27 mouse cellular contexts compared by ENCODE assay signal in the genomic region with DNA sequence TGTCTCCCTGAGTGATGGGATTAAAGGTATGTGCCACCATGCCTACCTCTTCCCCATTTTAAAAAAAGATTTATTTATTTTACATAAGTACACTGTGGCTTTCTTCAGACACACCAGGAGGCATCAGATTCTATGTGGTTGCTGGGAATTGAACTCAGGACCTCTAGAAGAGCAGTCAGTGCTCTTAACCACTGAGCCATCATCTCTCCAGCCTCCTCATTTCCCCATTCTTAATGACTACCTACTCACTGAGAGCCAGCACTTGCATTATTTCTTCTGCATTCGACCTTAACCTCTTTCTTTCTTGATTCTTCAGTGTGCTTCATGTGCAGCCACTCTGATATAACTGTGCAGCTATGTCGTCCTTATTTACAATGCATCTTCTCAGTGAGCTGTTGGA. TPM values are rescaled to one million over a fixed set of nuclear protein-coding genes. Genes with fewer than 3 reads are reported as not detected.
DNase-seq lines count a peak whose midpoint lies in the region; ATAC-seq and TF ChIP-seq lines count a peak whose summit lies in the region.
"Had no signal": no experiment of that assay in that cellular context is flagged by ENCODE, and none has a peak within 500 bp of the region (broad histone marks: within the 10 kb centered on the region; RNA-seq: fewer than 3 reads in every experiment).

No protein-coding gene starts in this region.

- H3K36me3 ChIP-seq in heart, embryonic 12.5 days: peaks cover 2% of the 10 kb centered on the region
- H3K36me3 ChIP-seq in heart, embryonic 15.5 days: no peaks in the 10 kb centered on the region
- no peaks in the 10 kb centered on the region for H3K36me3 ChIP-seq in MEL (ENCODE audit: control insufficient read depth in 1 of 2, insufficient read depth in 2 of 2, low read length in 2 of 2)
- H3K36me3 ChIP-seq in embryonic facial prominence, embryonic 10.5 days (replicated peaks): peaks cover 7% of the 10 kb centered on the region
- H3K36me3 ChIP-seq: embryonic facial prominence, embryonic 15.5 days; intestine, embryonic 15.5 days had no signal

- no peaks in the 10 kb centered on the region for H3K4me1 ChIP-seq in heart, embryonic 12.5 days (replicated peaks)
- no peaks in the 10 kb centered on the region for H3K4me1 ChIP-seq in heart, embryonic 15.5 days (replicated peaks)
- no peaks in the 10 kb centered on the region for H3K4me1 ChIP-seq in MEL (ENCODE audit: control insufficient read depth in 1 of 2, insufficient read depth in 2 of 2, low read length in 2 of 2)
- no peaks in the 10 kb centered on the region for H3K4me1 ChIP-seq in embryonic facial prominence, embryonic 10.5 days
- H3K4me1 ChIP-seq: embryonic facial prominence, embryonic 12.5 days; embryonic facial prominence, embryonic 15.5 days; hindbrain, embryonic 10.5 days; hindbrain, embryonic 13.5 days; intestine, embryonic 15.5 days; kidney, embryonic 15.5 days had no signal

- TF ChIP-seq POLR2A in MEL (IDR thresholded peaks at IDR 0.05; ENCODE audit: control insufficient read depth in 1 of 2, insufficient read depth in 1 of 2, low read depth in 1 of 2, low read length in 2 of 2, poor library complexity in 1 of 2): no peak

- H3K4me2 ChIP-seq in heart, embryonic 12.5 days: no peak overlapping the region
- H3K4me2 ChIP-seq in heart, embryonic 15.5 days: no peak overlapping the region
- H3K4me2 ChIP-seq: embryonic facial prominence, embryonic 12.5 days; embryonic facial prominence, embryonic 15.5 days; hindbrain, embryonic 13.5 days; intestine, embryonic 15.5 days; kidney, embryonic 15.5 days had no signal

- H3K79me2 ChIP-seq in MEL (ENCODE audit: control insufficient read depth, insufficient read depth, low read length, poor library complexity): no peaks in the 10 kb centered on the region

- H3K27ac ChIP-seq in heart, embryonic 12.5 days (ENCODE audit: poor library complexity, severe bottlenecking): no peak overlapping the region
- peak overlapping the region; percentile 12; the same call in 1 of the 2 replicates for H3K27ac ChIP-seq in heart, embryonic 15.5 days
- H3K27ac ChIP-seq in layer of hippocampus, adult 2 months: peak overlapping the region; percentile 39; the same call in 1 of the 2 replicates
- no peak overlapping the region for H3K27ac ChIP-seq in MEL (ENCODE audit: control insufficient read depth, low read depth, low read length)
- H3K27ac ChIP-seq in embryonic facial prominence, embryonic 10.5 days (replicated peaks): no peak overlapping the region
- H3K27ac ChIP-seq: embryonic facial prominence, embryonic 12.5 days; embryonic facial prominence, embryonic 15.5 days; hindbrain, embryonic 10.5 days; hindbrain, embryonic 13.5 days; intestine, embryonic 15.5 days; kidney, embryonic 15.5 days had no signal

- 36% methylated on average over 2 of the region's 2 CpGs for WGBS in heart, embryonic 12.5 days
- WGBS in heart, embryonic 15.5 days: 35% methylated on average over 2 of the region's 2 CpGs
- WGBS in embryonic facial prominence, embryonic 10.5 days: 54% methylated on average over 2 of the region's 2 CpGs

- peak; percentile 17 for DNase-seq in heart, adult 11 months
- DNase-seq in heart, postnatal 10 days: no peak
- no peak for DNase-seq in layer of hippocampus, adult 2 months (ENCODE audit: low spot score in 2 of 2)
- no peak for DNase-seq in layer of hippocampus, adult 9-10 months (ENCODE audit: low spot score)
- DNase-seq in MEL (ENCODE audit: low read depth, low spot score): no peak
- DNase-seq in embryonic facial prominence, embryonic 10.5 days (ENCODE audit: low spot score): no peak
- DNase-seq: adrenal gland, adult 8-10 months; adrenal gland, postnatal 25 days; B cell, adult 2 months; cerebellum, adult 18-20 months; cerebellum, adult 9-10 months; cerebellum, postnatal 14 days; forebrain, postnatal 0 days; gastrocnemius, postnatal 14 days; kidney, adult 11 months; kidney, adult 8-10 months had no signal

- no peak for ATAC-seq in heart, embryonic 12.5 days (ENCODE audit: insufficient number of reproducible peaks, low FRiP score)
- ATAC-seq in heart, embryonic 15.5 days (replicated peaks; ENCODE audit: insufficient number of reproducible peaks, insufficient read depth, low FRiP score, low read depth): no peak
- ATAC-seq: activated CD4-positive, CD25-positive, alpha-beta regulatory T cell, adult 4 months; forebrain, embryonic 14.5 days; forebrain, postnatal 0 days; hindbrain, embryonic 16.5 days; intestine, embryonic 15.5 days had no signal

- TF ChIP-seq EP300 in MEL (IDR thresholded peaks at IDR 0.05; ENCODE audit: low read depth in 1 of 2, low read length in 2 of 2): no peak

- intact Hi-C loops in heart, postnatal 10 days (cut with DNase I): loop anchor here (1.0 kb wide), 1 partner anchor 9 kb away; no protein-coding TSS in a partner anchor

- TF ChIP-seq CTCF in layer of hippocampus, adult 2 months (conservative IDR thresholded peaks at IDR 0.05): no peak
- no peak for TF ChIP-seq CTCF in MEL (IDR thresholded peaks at IDR 0.05 in 2 of 3, conservative IDR thresholded peaks at IDR 0.05 in 1 of 3; ENCODE audit: control insufficient read depth in 1 of 3, insufficient read depth in 1 of 3, low read depth in 2 of 3, low read length in 3 of 3, poor library complexity in 1 of 3, severe bottlenecking in 1 of 3)

- no peak overlapping the region for H3K4me3 ChIP-seq in heart, embryonic 12.5 days
- H3K4me3 ChIP-seq in heart, embryonic 15.5 days: no peak overlapping the region
- no peak overlapping the region for H3K4me3 ChIP-seq in layer of hippocampus, adult 2 months
- H3K4me3 ChIP-seq in MEL (ENCODE audit: control insufficient read depth in 1 of 2, insufficient read depth in 1 of 2, low read depth in 2 of 2, low read length in 2 of 2): no peak overlapping the region
- H3K4me3 ChIP-seq in embryonic facial prominence, embryonic 10.5 days: no peak overlapping the region
- H3K4me3 ChIP-seq: embryonic facial prominence, embryonic 12.5 days; embryonic facial prominence, embryonic 15.5 days; hindbrain, embryonic 10.5 days; hindbrain, embryonic 13.5 days; intestine, embryonic 15.5 days; kidney, embryonic 15.5 days had no signal

- H3K9ac ChIP-seq in heart, embryonic 12.5 days: no peak overlapping the region
- H3K9ac ChIP-seq in heart, embryonic 15.5 days: no peak overlapping the region
- no peak overlapping the region for H3K9ac ChIP-seq in MEL (ENCODE audit: control insufficient read depth, low read depth, low read length, poor library complexity, severe bottlenecking)
- H3K9ac ChIP-seq: embryonic facial prominence, embryonic 12.5 days; embryonic facial prominence, embryonic 15.5 days; forebrain, postnatal 0 days; hindbrain, embryonic 13.5 days; intestine, embryonic 15.5 days; kidney, embryonic 15.5 days had no signal

- no peaks in the 10 kb centered on the region for H3K9me3 ChIP-seq in heart, embryonic 12.5 days (replicated peaks)
- no peaks in the 10 kb centered on the region for H3K9me3 ChIP-seq in heart, embryonic 15.5 days (replicated peaks)
- no peaks in the 10 kb centered on the region for H3K9me3 ChIP-seq in MEL (replicated peaks; ENCODE audit: insufficient read depth, low read length)
- no peaks in the 10 kb centered on the region for H3K9me3 ChIP-seq in embryonic facial prominence, embryonic 10.5 days
- H3K9me3 ChIP-seq: embryonic facial prominence, embryonic 12.5 days; embryonic facial prominence, embryonic 15.5 days; hindbrain, embryonic 10.5 days; hindbrain, embryonic 13.5 days; intestine, embryonic 15.5 days; kidney, embryonic 15.5 days had no signal

- TF ChIP-seq RAD21 in MEL (IDR thresholded peaks at IDR 0.05; ENCODE audit: low read depth, low read length): no peak

- H3K27me3 ChIP-seq in heart, embryonic 12.5 days (replicated peaks): no peaks in the 10 kb centered on the region
- H3K27me3 ChIP-seq in heart, embryonic 15.5 days: no peaks in the 10 kb centered on the region
- peaks cover 8 to 10% of the 10 kb centered on the region in 2 experiments for H3K27me3 ChIP-seq in MEL (ENCODE audit: control insufficient read depth in 1 of 2, insufficient read depth in 2 of 2, low read length in 2 of 2)
- no peaks in the 10 kb centered on the region for H3K27me3 ChIP-seq in embryonic facial prominence, embryonic 10.5 days (replicated peaks; ENCODE audit: low read depth, poor library complexity, severe bottlenecking)
- H3K27me3 ChIP-seq: embryonic facial prominence, embryonic 12.5 days; embryonic facial prominence, embryonic 15.5 days; hindbrain, embryonic 13.5 days; intestine, embryonic 15.5 days; kidney, embryonic 15.5 days had no signal

RNA-seq across cellular contexts. Expression of gene Mrpl17, which starts 8.6 kb away (rescaled TPM):
- polyA plus RNA-seq in heart, embryonic 12.5 days (2016; fragmentation: Nextera tagmentation; extraction: Ambion mirVana): 232 TPM in 2 replicates
- polyA plus RNA-seq in heart, embryonic 15.5 days (2015; fragmentation: Nextera tagmentation; extraction: Ambion mirVana): 180 and 222 TPM in 2 replicates
- 100 to 1,000 TPM in 1 of 2 experiments, 10 to 100 TPM in 1; 100.0 to 110 TPM for total RNA-seq in heart, postnatal 10 days (2021)
- 100 to 1,000 TPM; 104 to 108 TPM for total RNA-seq in layer of hippocampus, adult 2 months (2021)
- 198 and 230 TPM in 2 replicates for total RNA-seq in MEL (2012; rRNA removed)
- polyA plus RNA-seq in MEL (2012; ENCODE audit: insufficient read depth in 1 of 2, insufficient read length in 2 of 2, low read depth in 1 of 2, low replicate concordance in 2 of 2, missing spikeins in 1 of 2): 100 to 1,000 TPM in 1 of 2 experiments, not detected in 1; 196 TPM
- 329 and 340 TPM in 2 replicates for polyA plus RNA-seq in embryonic facial prominence, embryonic 10.5 days (2016; fragmentation: Nextera tagmentation; extraction: Ambion mirVana)

RNA-seq across cellular contexts. Expression of gene Dchs1, which starts 14.9 kb away (rescaled TPM):
- 8.7 and 9.4 TPM in 2 replicates for polyA plus RNA-seq in heart, embryonic 12.5 days (2016; fragmentation: Nextera tagmentation; extraction: Ambion mirVana)
- 3.4 and 5.9 TPM in 2 replicates for polyA plus RNA-seq in heart, embryonic 15.5 days (2015; fragmentation: Nextera tagmentation; extraction: Ambion mirVana)
- 10 to 100 TPM; 30.6 to 34.2 TPM for total RNA-seq in heart, postnatal 10 days (2021)
- total RNA-seq in layer of hippocampus, adult 2 months (2021): 10 to 100 TPM; 14.1 to 15.1 TPM
- total RNA-seq in MEL (2012; rRNA removed): 0.03 and 0.08 TPM in 2 replicates
- polyA plus RNA-seq in MEL (2012; ENCODE audit: insufficient read depth in 1 of 2, insufficient read length in 2 of 2, low read depth in 1 of 2, low replicate concordance in 2 of 2, missing spikeins in 1 of 2): under 1 TPM in 1 of 2 experiments, not detected in 1; 0.11 TPM
- polyA plus RNA-seq in embryonic facial prominence, embryonic 10.5 days (2016; fragmentation: Nextera tagmentation; extraction: Ambion mirVana): 13.7 and 14.8 TPM in 2 replicates
- polyA plus RNA-seq: activated CD4-positive, CD25-positive, alpha-beta regulatory T cell, adult 4 months had no signal

RNA-seq across cellular contexts. Expression of gene Tpp1, which starts 50.3 kb away (rescaled TPM):
- 87.7 and 97.8 TPM in 2 replicates for polyA plus RNA-seq in heart, embryonic 12.5 days (2016; fragmentation: Nextera tagmentation; extraction: Ambion mirVana)
- 72.8 and 77.1 TPM in 2 replicates for polyA plus RNA-seq in heart, embryonic 15.5 days (2015; fragmentation: Nextera tagmentation; extraction: Ambion mirVana)
- 10 to 100 TPM; 42.2 to 46.6 TPM for total RNA-seq in heart, postnatal 10 days (2021)
- total RNA-seq in layer of hippocampus, adult 2 months (2021): 10 to 100 TPM; 73.2 to 73.4 TPM
- total RNA-seq in MEL (2012; rRNA removed): 17.5 and 17.6 TPM in 2 replicates
- polyA plus RNA-seq in MEL (2012; ENCODE audit: insufficient read depth in 1 of 2, insufficient read length in 2 of 2, low read depth in 1 of 2, low replicate concordance in 2 of 2, missing spikeins in 1 of 2): 10 to 100 TPM in 1 of 2 experiments, not detected in 1; 45.4 TPM
- 45.0 and 49.2 TPM in 2 replicates for polyA plus RNA-seq in embryonic facial prominence, embryonic 10.5 days (2016; fragmentation: Nextera tagmentation; extraction: Ambion mirVana)

RNA-seq across cellular contexts. Expression of gene Taf10, which starts 58.2 kb away (rescaled TPM):
- polyA plus RNA-seq in heart, embryonic 12.5 days (2016; fragmentation: Nextera tagmentation; extraction: Ambion mirVana): 142 and 160 TPM in 2 replicates
- polyA plus RNA-seq in heart, embryonic 15.5 days (2015; fragmentation: Nextera tagmentation; extraction: Ambion mirVana): 90.0 and 105 TPM in 2 replicates
- total RNA-seq in heart, postnatal 10 days (2021): 100 to 1,000 TPM; 102 to 108 TPM
- total RNA-seq in layer of hippocampus, adult 2 months (2021): 100 to 1,000 TPM; 112 to 120 TPM
- 233 and 253 TPM in 2 replicates for total RNA-seq in MEL (2012; rRNA removed)
- polyA plus RNA-seq in MEL (2012; ENCODE audit: insufficient read depth in 1 of 2, insufficient read length in 2 of 2, low read depth in 1 of 2, low replicate concordance in 2 of 2, missing spikeins in 1 of 2): 100 to 1,000 TPM in 1 of 2 experiments, not detected in 1; 350 TPM
- polyA plus RNA-seq in embryonic facial prominence, embryonic 10.5 days (2016; fragmentation: Nextera tagmentation; extraction: Ambion mirVana): 154 and 163 TPM in 2 replicates

Comparison
In these comparisons a context has a peak if more than half of its experiments do, and no peak if none do; other contexts are left out.
1. H3K27ac ChIP-seq: peak in heart, embryonic 15.5 days (single experiment) and layer of hippocampus, adult 2 months (single experiment); none in heart, embryonic 12.5 days (single experiment), MEL (single experiment) and embryonic facial prominence, embryonic 10.5 days (single experiment).